Mouse (Mus musculus) CH12.LX (cell line): Measurements from ENCODE around the gene Nr1h5. TPM values are rescaled to one million over a fixed set of nuclear protein-coding genes. Genes with fewer than 3 reads are reported as not detected.

Experiments used
- DNase-seq: peaks from one replicate; pipeline ENCODE4 v3.0.0-alpha.2; 2013; ENCODE audit errors: extremely low read depth
- H3K27ac ChIP-seq: 2 replicates; pipeline ENCODE4 v1.5.1; 2012; ENCODE audit warnings: low read depth, mild to moderate bottlenecking, control low read depth, moderate library complexity; ENCODE audit not compliant: insufficient read depth
- H3K27me3 ChIP-seq: replicated peaks from 2 replicates; pipeline ENCODE3; 2012; ENCODE audit warnings: inconsistent platforms
- H3K36me3 ChIP-seq, 2 experiments: replicated peaks in 1 of 2; 2 replicates each; pipeline versions ENCODE3 to v1.6.1; 2012; ENCODE audit warnings: inconsistent platforms in 1 of 2, low read length in 1 of 2, mild to moderate bottlenecking in 1 of 2, mixed read lengths in 1 of 2, moderate library complexity in 1 of 2; ENCODE audit not compliant: control insufficient read depth in 1 of 2, insufficient read depth in 1 of 2
- H3K4me1 ChIP-seq, 2 experiments: 2 replicates each; pipeline ENCODE4 v1.6.1; 2012; ENCODE audit warnings: inconsistent platforms in 1 of 2, moderate library complexity in 1 of 2; ENCODE audit not compliant: insufficient read depth in 2 of 2, control insufficient read depth in 1 of 2
- H3K4me2 ChIP-seq: 2 replicates; pipeline ENCODE4 v1.6.1; 2012; ENCODE audit warnings: low read depth, mild to moderate bottlenecking, control low read depth; ENCODE audit not compliant: poor library complexity, insufficient read depth, severe bottlenecking
- H3K4me3 ChIP-seq, 3 experiments: fragments of 150-350 bp in 1 of 3; sonication (generic) in 1 of 3; replicated peaks in 1 of 3; 2 replicates each; pipeline versions ENCODE3 to v1.5.1; 2011 to 2012; ENCODE audit warnings: low read depth in 2 of 3, low read length in 2 of 3, mild to moderate bottlenecking in 2 of 3, moderate library complexity in 2 of 3, control low read depth in 1 of 3, improper control_type of control experiment in 1 of 3, inconsistent platforms in 1 of 3, mixed read lengths in 1 of 3; ENCODE audit not compliant: poor library complexity in 1 of 3
- H3K79me2 ChIP-seq: replicated peaks from 2 replicates; pipeline ENCODE4 v1.6.1; 2012; ENCODE audit warnings: mild to moderate bottlenecking, moderate library complexity; ENCODE audit not compliant: control insufficient read depth, poor library complexity, insufficient read depth, severe bottlenecking; ENCODE audit errors: extremely low read depth
- H3K9ac ChIP-seq: 2 replicates; pipeline ENCODE4 v1.6.1; 2012; ENCODE audit warnings: low read depth, mild to moderate bottlenecking, control low read depth, moderate library complexity; ENCODE audit not compliant: insufficient read depth
- H3K9me3 ChIP-seq: replicated peaks from 2 replicates; pipeline ENCODE3; 2012; ENCODE audit warnings: low read length, inconsistent platforms, mixed read lengths
- CHD2 ChIP-seq: IDR thresholded peaks from 2 replicates; pipeline ENCODE4 v1.6.1; 2011; ENCODE audit warnings: low read length, improper control_type of control experiment
- E2F4 ChIP-seq: IDR thresholded peaks from 2 replicates; pipeline ENCODE4 v1.6.1; 2011; ENCODE audit warnings: low read depth, low read length, improper control_type of control experiment; ENCODE audit not compliant: insufficient replicate concordance
- HCFC1 ChIP-seq: IDR thresholded peaks from 2 replicates; pipeline ENCODE4 v1.6.1; 2012; ENCODE audit warnings: low read depth, mild to moderate bottlenecking, inconsistent platforms, low read length, improper control_type of control experiment
- MEF2A ChIP-seq: IDR thresholded peaks from 2 replicates; pipeline ENCODE4 v1.6.1; 2014; ENCODE audit warnings: low read depth, mild to moderate bottlenecking, inconsistent platforms, low read length, improper control_type of control experiment, borderline replicate concordance
- NELFE ChIP-seq: IDR thresholded peaks from 2 replicates; pipeline ENCODE4 v1.6.1; 2011; ENCODE audit warnings: low read depth, low read length, improper control_type of control experiment
- PAX5 ChIP-seq: IDR thresholded peaks from 2 replicates; pipeline ENCODE4 v1.6.1; 2012; ENCODE audit warnings: low read length, inconsistent platforms, mixed read lengths
- POLR2AphosphoS2 ChIP-seq: IDR thresholded peaks from 2 replicates; pipeline ENCODE4 v1.6.1; 2011; ENCODE audit warnings: low read depth, low read length, improper control_type of control experiment
- SIN3A ChIP-seq: IDR thresholded peaks from 2 replicates; pipeline ENCODE4 v1.6.1; 2012; ENCODE audit warnings: low read length, improper control_type of control experiment, inconsistent platforms
- USF1 ChIP-seq: IDR thresholded peaks from 2 replicates; pipeline ENCODE4 v1.6.1; 2014; ENCODE audit warnings: low read depth, mild to moderate bottlenecking, inconsistent platforms, low read length, improper control_type of control experiment
- USF2 ChIP-seq: conservative IDR thresholded peaks from 2 replicates; pipeline ENCODE4 v1.6.1; 2011; ENCODE audit warnings: low read depth, low read length, improper control_type of control experiment
- dilution Hi-C: fragments of 300-500 bp; cut with MboI; formaldehyde crosslinking; loops from 2 replicates; pipeline ENCODE4 v1.14.3; 2020; ENCODE audit warnings: low sequenced_read_pairs; ENCODE audit not compliant: extremely low pct_unique_long_range_greater_than_20kb, extremely low pct_ligation_motif_present
- in situ Hi-C: fragments of 300-500 bp; cut with MboI; formaldehyde crosslinking; loops from 3 replicates; pipeline ENCODE4 v1.14.3; 2019; ENCODE audit warnings: low sequenced_read_pairs, low pct_ligation_motif_present, low pct_unique_long_range_greater_than_20kb, mixed read lengths
- polyA plus RNA-seq: library from polyadenylated mRNA; unstranded; fragments of >175 nt; gene quantifications from 2 replicates; pipeline ENCODE4 v1.2.1, GENCODE M21; 2012; ENCODE audit warnings: low read depth; ENCODE audit not compliant: insufficient read length
- total RNA-seq, 2 experiments: library from RNA; depleted of rRNA; stranded (reverse); fragments of 300-350 nt in 1 of 2; fragments of >200 nt in 1 of 2; gene quantifications; 2 replicates each; pipeline ENCODE4 v1.2.3; 2012 to 2014

The Nr1h5 gene
- not detected in 2 replicates for total RNA-seq (2012; rRNA removed)
- total RNA-seq (2014; rRNA removed): 0.08 TPM in 1 of 2 replicates, not detected in the other
- polyA plus RNA-seq: 0.13 TPM in 1 of 2 replicates, not detected in the other

- Histone ChIP-seq H3K27me3 (no peaks in the 10 kb centered on the region), H3K4me1 (no peaks in the 10 kb centered on the region), H3K36me3 (no peaks in the 10 kb centered on the region), H3K4me2 (no peak within 1 kb of the TSS), H3K79me2 (no peaks in the 10 kb centered on the region), H3K9me3 (no peaks in the 10 kb centered on the region), H3K27ac (no peak within 1 kb of the TSS), H3K9ac (no peak within 1 kb of the TSS), H3K4me3 (no peak within 1 kb of the TSS)
- TF ChIP-seq POLR2AphosphoS2 (no peak), SIN3A (no peak), CHD2 (no peak), HCFC1 (no peak), USF1 (no peak), PAX5 (no peak)
- dilution Hi-C loops (no loop called here), in situ Hi-C loops (no loop called here)
- DNase-seq: no peak
Measured at GRCm38 (mm10) chr3:102964033-102964432, at the start of gene Nr1h5. Nr1h5 (minus strand) TSS chr3:102964133.

- no peak overlapping the region for H3K27ac ChIP-seq
- peaks cover 12% of the 10 kb centered on the region for H3K9me3 ChIP-seq
- H3K27me3 ChIP-seq: no peaks in the 10 kb centered on the region
- in situ Hi-C loops: no loop called here
- peaks cover 37 to 86% of the 10 kb centered on the region in 2 experiments for H3K36me3 ChIP-seq
- H3K9ac ChIP-seq: no peak overlapping the region
- H3K79me2 ChIP-seq: peaks cover 5% of the 10 kb centered on the region
- H3K4me3 ChIP-seq: no peak overlapping the region
- H3K4me2 ChIP-seq: no peak overlapping the region
- dilution Hi-C loops: no loop called here
- DNase-seq: no peak
- TF ChIP-seq NELFE (no peak), E2F4 (no peak), USF2 (no peak), MEF2A (no peak), CHD2 (no peak)
- TF ChIP-seq, all 38 proteins: peak for 0
- peaks cover 3 to 11% of the 10 kb centered on the region in 2 experiments for H3K4me1 ChIP-seq
Measured at GRCm38 (mm10) chr3:103001595-103001994, 37.7 kb upstream of the Nr1h5 start.

- peaks cover 12% of the 10 kb centered on the region for H3K9me3 ChIP-seq
- in situ Hi-C loops (no loop called here), dilution Hi-C loops (no loop called here)
- H3K36me3 ChIP-seq: peaks cover 27 to 53% of the 10 kb centered on the region in 2 experiments
- no peaks in the 10 kb centered on the region for H3K27me3 ChIP-seq
- H3K4me3 ChIP-seq: no peak overlapping the region
- H3K9ac ChIP-seq: no peak overlapping the region
- no peak overlapping the region for H3K4me2 ChIP-seq
- no peak for DNase-seq
- H3K27ac ChIP-seq: no peak overlapping the region
- no peak for TF ChIP-seq PAX5
- H3K79me2 ChIP-seq: peaks cover 7% of the 10 kb centered on the region
- H3K4me1 ChIP-seq: peaks cover 8 to 19% of the 10 kb centered on the region in 2 experiments
Measured at GRCm38 (mm10) chr3:102997591-102997990, 33.7 kb upstream of the Nr1h5 start.
